34 mouse cellular contexts compared by ENCODE assay signal in the genomic region with DNA sequence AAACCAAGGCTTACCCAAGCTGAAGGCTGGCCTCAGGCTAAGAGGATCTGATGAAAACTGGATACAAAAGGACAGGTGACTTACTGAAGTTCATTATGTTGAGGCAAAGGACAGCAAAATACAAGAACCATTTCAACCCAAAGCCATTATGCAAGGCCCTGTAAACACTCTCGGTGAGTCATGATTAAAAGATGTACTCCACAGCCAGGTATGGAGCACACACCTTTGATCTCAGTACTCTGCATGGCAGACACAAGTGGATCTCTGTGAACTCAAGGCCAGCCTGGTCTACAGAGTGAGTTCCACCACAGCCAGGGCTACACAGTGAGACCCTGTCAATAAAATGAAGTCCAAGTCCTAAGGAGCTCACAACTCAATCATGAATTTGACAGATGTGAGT. TPM values are rescaled to one million over a fixed set of nuclear protein-coding genes. Genes with fewer than 3 reads are reported as not detected.
DNase-seq lines count a peak whose midpoint lies in the region; ATAC-seq and TF ChIP-seq lines count a peak whose summit lies in the region.
"Had no signal": no experiment of that assay in that cellular context is flagged by ENCODE, and none has a peak within 500 bp of the region (broad histone marks: within the 10 kb centered on the region; RNA-seq: fewer than 3 reads in every experiment).

No protein-coding gene starts in this region.

- peaks cover 2% of the 10 kb centered on the region; the same call in 1 of the 2 replicates for H3K36me3 ChIP-seq in liver, adult 2 months (ENCODE audit: control insufficient read depth, insufficient read depth, low read length)
- H3K36me3 ChIP-seq in liver, postnatal 0 days (replicated peaks; ENCODE audit: insufficient read depth, low read length): peaks cover 70% of the 10 kb centered on the region
- H3K36me3 ChIP-seq: heart, embryonic 15.5 days; lung, embryonic 15.5 days; neural tube, embryonic 13.5 days had no signal

- peak; percentile 67 for DNase-seq in liver, adult 2 months (ENCODE audit: extremely low read depth, low read depth, low spot score)
- no peak for DNase-seq in liver
- DNase-seq in lung, postnatal 36 days: peak; percentile 49
- DNase-seq in lung, postnatal 10 days: no peak
- no peak for DNase-seq in liver, postnatal 0 days
- no peak for DNase-seq in gastrocnemius, postnatal 36 days
- no peak for DNase-seq in urinary bladder, postnatal 14 days (ENCODE audit: low spot score)
- DNase-seq: adrenal gland, adult 8-10 months; cerebellum, adult 2 months; cerebellum, postnatal 14 days; forebrain, postnatal 0 days; heart, adult 11 months; kidney, postnatal 25 days; thymus, adult 18-20 months; thymus, postnatal 25 days had no signal

- no peak overlapping the region for H3K9ac ChIP-seq in liver, adult 2 months (ENCODE audit: low read depth, low read length)
- H3K9ac ChIP-seq in liver, postnatal 0 days (replicated peaks): no peak overlapping the region
- H3K9ac ChIP-seq: forebrain, embryonic 12.5 days; forebrain, postnatal 0 days; heart, embryonic 15.5 days; hindbrain, embryonic 12.5 days; limb, embryonic 12.5 days; lung, embryonic 15.5 days; midbrain, embryonic 12.5 days; neural tube, embryonic 13.5 days had no signal

- H3K4me1 ChIP-seq in liver, adult 2 months (ENCODE audit: control insufficient read depth, insufficient read depth, low read length): peaks cover 39% of the 10 kb centered on the region
- H3K4me1 ChIP-seq in liver, postnatal 0 days (ENCODE audit: insufficient read depth): peaks cover 44% of the 10 kb centered on the region
- H3K4me1 ChIP-seq: hindbrain, embryonic 12.5 days; limb, embryonic 12.5 days had no signal

- H3K9me3 ChIP-seq in liver, postnatal 0 days (ENCODE audit: low read length): no peaks in the 10 kb centered on the region
- H3K9me3 ChIP-seq: forebrain, embryonic 12.5 days; G1E; heart, embryonic 10.5 days; heart, embryonic 15.5 days; hindbrain, embryonic 12.5 days; limb, embryonic 12.5 days; lung, embryonic 15.5 days; midbrain, embryonic 12.5 days; neural tube, embryonic 13.5 days had no signal

- no peak for TF ChIP-seq POLR2A in liver, adult 2 months (IDR thresholded peaks at IDR 0.05; ENCODE audit: extremely low read depth, insufficient read depth, low read length)

- H3K4me3 ChIP-seq in liver, adult 2 months (ENCODE audit: insufficient read depth, low read depth, low read length): no peak overlapping the region
- H3K4me3 ChIP-seq in liver, postnatal 0 days (ENCODE audit: low read depth, low read length): no peak overlapping the region
- H3K4me3 ChIP-seq: erythroblast, embryonic 14.5 days; forebrain, embryonic 12.5 days; heart, embryonic 10.5 days; heart, embryonic 15.5 days; hindbrain, embryonic 12.5 days; layer of hippocampus, adult 2 months; left cerebral cortex, adult 2 months; limb, embryonic 12.5 days; lung, embryonic 15.5 days; midbrain, embryonic 12.5 days; neural tube, embryonic 13.5 days had no signal

- H3K4me2 ChIP-seq in liver, postnatal 0 days (ENCODE audit: low read depth, low read length): no peak overlapping the region
- H3K4me2 ChIP-seq: forebrain, embryonic 12.5 days; heart, embryonic 15.5 days; hindbrain, embryonic 12.5 days; limb, embryonic 12.5 days; lung, embryonic 15.5 days; midbrain, embryonic 12.5 days; neural tube, embryonic 13.5 days had no signal

- TF ChIP-seq EP300 in liver, postnatal 0 days (IDR thresholded peaks at IDR 0.05; ENCODE audit: low read depth): no peak

- no peak for TF ChIP-seq CTCF in liver, adult 2 months (IDR thresholded peaks at IDR 0.05; ENCODE audit: low read depth, low read length)
- no peak for TF ChIP-seq CTCF in liver, postnatal 0 days (IDR thresholded peaks at IDR 0.05; ENCODE audit: low read depth)

- whole genome bisulfite sequencing in liver, adult 2 months: 35% methylated on average over 1 of the region's 1 CpGs
- WGBS in liver, postnatal 0 days (ENCODE audit: insufficient replicate concordance): 75% methylated on average over 1 of the region's 1 CpGs

- H3K27ac ChIP-seq in liver, adult 2 months (replicated peaks; ENCODE audit: insufficient read depth, low read depth, low read length): peak overlapping the region; percentile 17
- peak overlapping the region; percentile 29; the same call in 1 of the 2 replicates for H3K27ac ChIP-seq in liver, postnatal 0 days (ENCODE audit: low read depth)
- H3K27ac ChIP-seq: forebrain, embryonic 12.5 days; heart, embryonic 10.5 days; heart, embryonic 15.5 days; hindbrain, embryonic 12.5 days; hindbrain, postnatal 0 days; layer of hippocampus, adult 2 months; left cerebral cortex, adult 2 months; limb, embryonic 12.5 days; lung, embryonic 15.5 days; midbrain, embryonic 12.5 days; neural tube, embryonic 13.5 days had no signal

- H3K79me2 ChIP-seq in liver, adult 2 months (ENCODE audit: control insufficient read depth, insufficient read depth, low read length): peaks cover 24% of the 10 kb centered on the region; the same call in 1 of the 2 replicates

- intact Hi-C loops in gastrocnemius, postnatal 36 days (cut with DNase I): no loop called here

- H3K27me3 ChIP-seq in liver, adult 2 months (ENCODE audit: control insufficient read depth, insufficient read depth, low read length): no peaks in the 10 kb centered on the region
- no peaks in the 10 kb centered on the region for H3K27me3 ChIP-seq in liver, postnatal 0 days (ENCODE audit: insufficient read depth, low read length)
- H3K27me3 ChIP-seq: forebrain, embryonic 12.5 days; hindbrain, embryonic 12.5 days; limb, embryonic 12.5 days; lung, embryonic 15.5 days; midbrain, embryonic 12.5 days; neural tube, embryonic 13.5 days had no signal

- no peak for ATAC-seq in liver, postnatal 0 days
- ATAC-seq: forebrain, postnatal 0 days; hindbrain, postnatal 0 days; intestine, embryonic 16.5 days had no signal

RNA-seq across cellular contexts. Expression of a gene that starts 31.4 kb away (rescaled TPM):
- total RNA-seq in liver, adult 2 months (2014; rRNA removed): 19.7 and 26.9 TPM in 2 replicates
- polyA plus RNA-seq in liver, adult 2 months (2012; rRNA removed): 37.1 and 38.0 TPM in 2 replicates
- 18.9 and 20.9 TPM in 2 replicates for polyA plus RNA-seq in liver, postnatal 0 days (2015; fragmentation: Nextera tagmentation; extraction: Ambion mirVana)
- 10 to 100 TPM; 19.7 to 22.0 TPM for total RNA-seq in gastrocnemius, postnatal 36 days (2021)

RNA-seq across cellular contexts. Expression of a gene that starts 31.7 kb away (rescaled TPM):
- total RNA-seq in liver, adult 2 months (2014; rRNA removed): not detected in 2 replicates
- not detected in 2 replicates for polyA plus RNA-seq in liver, adult 2 months (2012; rRNA removed)
- not detected in 2 replicates for polyA plus RNA-seq in liver, postnatal 0 days (2015; fragmentation: Nextera tagmentation; extraction: Ambion mirVana)
- not detected for total RNA-seq in gastrocnemius, postnatal 36 days (2021)
- total RNA-seq: adrenal gland, adult 8-10 months; adrenal gland, postnatal 4 days; gastrocnemius, adult 8-10 months; heart, postnatal 25 days; left cerebral cortex, postnatal 25 days; megakaryocyte, adult 5-6 weeks had no signal
- polyA plus RNA-seq: erythroblast, embryonic 14.5 days; G1E; intestine, embryonic 16.5 days had no signal

RNA-seq across cellular contexts. Expression of a gene that starts 37.3 kb away (rescaled TPM):
- 2.6 and 3.4 TPM in 2 replicates for total RNA-seq in liver, adult 2 months (2014; rRNA removed)
- 6.3 and 9.2 TPM in 2 replicates for polyA plus RNA-seq in liver, adult 2 months (2012; rRNA removed)
- 2.4 and 2.9 TPM in 2 replicates for polyA plus RNA-seq in liver, postnatal 0 days (2015; fragmentation: Nextera tagmentation; extraction: Ambion mirVana)
- total RNA-seq in gastrocnemius, postnatal 36 days (2021): 1 to 10 TPM; 6.6 to 6.8 TPM

RNA-seq across cellular contexts. Expression of a gene that starts 57.3 kb away (rescaled TPM):
- total RNA-seq in liver, adult 2 months (2014; rRNA removed): 0.92 and 1.4 TPM in 2 replicates
- polyA plus RNA-seq in liver, adult 2 months (2012; rRNA removed): 1.9 and 2.1 TPM in 2 replicates
- 8.9 and 9.0 TPM in 2 replicates for polyA plus RNA-seq in liver, postnatal 0 days (2015; fragmentation: Nextera tagmentation; extraction: Ambion mirVana)
- total RNA-seq in gastrocnemius, postnatal 36 days (2021): 1 to 10 TPM; 1.1 to 1.2 TPM

RNA-seq across cellular contexts. Expression of a gene that starts 59.1 kb away (rescaled TPM):
- total RNA-seq in liver, adult 2 months (2014; rRNA removed): 11.3 and 15.6 TPM in 2 replicates
- polyA plus RNA-seq in liver, adult 2 months (2012; rRNA removed): 26.9 and 28.5 TPM in 2 replicates
- polyA plus RNA-seq in liver, postnatal 0 days (2015; fragmentation: Nextera tagmentation; extraction: Ambion mirVana): 19.6 and 21.5 TPM in 2 replicates
- total RNA-seq in gastrocnemius, postnatal 36 days (2021): 10 to 100 TPM; 19.0 TPM

Comparison
In these comparisons a context has a peak if more than half of its experiments do, and no peak if none do; other contexts are left out.
1. DNase-seq: peak in liver, adult 2 months (single experiment) and lung, postnatal 36 days (single experiment); none in liver (single experiment), lung, postnatal 10 days (single experiment), liver, postnatal 0 days (single experiment), gastrocnemius, postnatal 36 days (0 of 2) and urinary bladder, postnatal 14 days (single experiment).